Mouse (Mus musculus) heart, embryonic 12.5 days (tissue): ENCODE results near the gene Nelfcd. TPM values are rescaled to one million over a fixed set of nuclear protein-coding genes. Genes with fewer than 3 reads are reported as not detected.

Experiments used
- polyA plus RNA-seq: library from polyadenylated mRNA; unstranded; fragments of >200 nt; fragmentation: Nextera tagmentation; extraction: Ambion mirVana; gene quantifications from 2 replicates; pipeline ENCODE4 v1.2.1, GENCODE M21; 2016

Nelfcd gene
- polyA plus RNA-seq, 1 experiment from 2014 or later: 89.3 TPM

Other genes starting within 250 kb of the Nelfcd start
- 1,446 and 1,448 TPM in 2 replicates for gene Gnas, start 131.5 kb upstream of the Nelfcd start, polyA plus RNA-seq
- gene Gm20721, start 69.1 kb upstream of the Nelfcd start, polyA plus RNA-seq: 8.9 and 9.8 TPM in 2 replicates
- 95.9 and 101 TPM in 2 replicates for gene Ctsz, start 23.2 kb downstream of the Nelfcd start, polyA plus RNA-seq
- 7.5 and 13.8 TPM in 2 replicates for gene Tubb1, start 34.9 kb downstream of the Nelfcd start, polyA plus RNA-seq
- gene Atp5e, start 48.3 kb downstream of the Nelfcd start, polyA plus RNA-seq: 1,038 and 1,054 TPM in 2 replicates
- gene Prelid3b, start 57.3 kb downstream of the Nelfcd start, polyA plus RNA-seq: 136 and 137 TPM in 2 replicates
- gene Zfp831, start 227.7 kb downstream of the Nelfcd start, polyA plus RNA-seq: not detected in 2 replicates